Mouse (Mus musculus): ENCODE data around the gene Itgb5.

Gene Itgb5

GRCm38 (mm10) chr16:33832728-33833428 lies 3.4 kb downstream of the Itgb5 start:
- DNase-seq: no peak

GRCm38 (mm10) chr16:33833429-33833753 lies 3.9 kb downstream of the Itgb5 start:
- no peak for DNase-seq

GRCm38 (mm10) chr16:33833781-33834482 lies 4.5 kb downstream of the Itgb5 start:
- DNase-seq: no peak

GRCm38 (mm10) chr16:33836676-33837075 lies 7.2 kb downstream of the Itgb5 start:
- no peak for DNase-seq

- DNase-seq: no peak
These were observed 7.7 kb downstream of the Itgb5 start for GRCm38 (mm10) chr16:33837191-33837590.

GRCm38 (mm10) chr16:33840616-33841015 lies 11.2 kb downstream of the Itgb5 start:
- no peak for DNase-seq

- DNase-seq: no peak
These were observed 12.8 kb downstream of the Itgb5 start for GRCm38 (mm10) chr16:33842081-33842880.

GRCm38 (mm10) chr16:33844150-33844611 lies 14.7 kb downstream of the Itgb5 start:
- no peak for DNase-seq

GRCm38 (mm10) chr16:33844866-33845265 lies 15.4 kb downstream of the Itgb5 start:
- DNase-seq: no peak

- DNase-seq: no peak
These were observed 23.8 kb downstream of the Itgb5 start for GRCm38 (mm10) chr16:33853271-33853670.

GRCm38 (mm10) chr16:33858766-33859165 lies 29.3 kb downstream of the Itgb5 start:
- DNase-seq: no peak

GRCm38 (mm10) chr16:33859380-33859779 lies 29.9 kb downstream of the Itgb5 start:
- no peak for DNase-seq

- DNase-seq: peak; percentile 68
These were observed 30.7 kb downstream of the Itgb5 start for GRCm38 (mm10) chr16:33859988-33860700.

- DNase-seq: no peak
These were observed 32.9 kb downstream of the Itgb5 start for GRCm38 (mm10) chr16:33862406-33862805.

GRCm38 (mm10) chr16:33863208-33863751 lies 33.8 kb downstream of the Itgb5 start:
- no peak for DNase-seq

GRCm38 (mm10) chr16:33870224-33870785 lies 40.8 kb downstream of the Itgb5 start:
- no peak for DNase-seq

GRCm38 (mm10) chr16:33870988-33871758 lies 41.7 kb downstream of the Itgb5 start:
- DNase-seq: no peak

GRCm38 (mm10) chr16:33871865-33872443 lies 42.5 kb downstream of the Itgb5 start:
- no peak for DNase-seq

- DNase-seq: no peak
These were observed 43.8 kb downstream of the Itgb5 start for GRCm38 (mm10) chr16:33873282-33873681.

- no peak for DNase-seq
These were observed 48.7 kb downstream of the Itgb5 start for GRCm38 (mm10) chr16:33878041-33878783.
